Mouse (Mus musculus): ENCODE data around the gene Il21.
A peak's percentile ranks its signal among the peaks of the same experiment; 100 is the strongest.

The Il21 gene

DNA sequence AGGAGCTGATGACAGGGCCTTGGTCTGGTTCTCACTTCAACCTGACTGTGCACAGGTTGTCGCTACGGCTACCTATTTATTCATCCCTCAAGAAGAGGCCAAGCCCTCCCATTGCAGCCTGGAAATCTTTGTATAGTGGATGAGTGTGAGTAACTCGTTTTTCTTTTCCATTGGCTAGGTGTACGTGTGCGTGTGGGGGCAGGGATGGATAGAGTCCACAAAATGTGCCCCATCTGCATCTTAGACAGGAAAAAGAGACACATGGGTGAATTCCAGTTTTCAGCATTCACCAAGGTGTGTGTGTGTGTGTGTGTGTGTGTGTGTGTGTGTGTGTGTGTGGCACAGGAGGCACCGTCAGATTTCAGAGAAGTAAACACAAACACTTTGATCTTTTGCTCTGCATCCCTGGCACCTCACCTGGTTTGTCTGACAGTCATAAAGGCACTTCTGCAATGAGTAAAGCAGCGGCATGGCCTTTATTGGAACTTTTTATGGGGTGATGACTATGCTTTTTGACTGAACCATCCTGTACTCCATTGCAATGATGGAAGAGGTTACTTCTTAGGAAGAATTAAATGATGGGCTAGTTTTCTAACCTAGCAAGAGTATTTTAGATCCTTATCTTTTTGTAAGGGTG, at the start of gene Il21:
Il21 (minus strand) TSS at position 51 of the 637 bp plus-strand sequence.
- DNase-seq (ENCODE audit: low read depth, low spot score) = no peak

DNA sequence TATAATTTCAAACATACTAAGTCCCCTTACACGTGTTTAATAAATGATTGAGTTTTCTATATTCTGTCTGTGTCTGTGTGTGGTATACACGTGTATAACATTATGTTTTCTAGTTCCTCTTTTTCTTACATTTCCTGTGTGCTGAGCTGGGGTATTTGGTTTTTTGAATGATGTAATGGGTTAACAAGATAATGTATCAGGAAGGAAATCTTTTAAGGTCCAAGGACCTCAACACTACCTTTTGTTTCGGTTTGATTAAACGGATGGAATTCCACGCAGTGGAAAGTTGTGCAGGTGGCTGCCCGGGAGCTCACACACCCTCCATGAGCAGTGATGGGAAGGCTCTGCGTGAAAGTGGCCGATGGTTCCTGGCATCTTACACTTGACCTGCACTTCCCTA, 48.4 kb upstream of the Il21 start:
- DNase-seq (ENCODE audit: low read depth, low spot score) = no peak

- DNase-seq (ENCODE audit: low read depth, low spot score) = no peak
Observed at GRCm38 (mm10) chr3:37280221-37280620, 47.8 kb upstream of the Il21 start.

DNA sequence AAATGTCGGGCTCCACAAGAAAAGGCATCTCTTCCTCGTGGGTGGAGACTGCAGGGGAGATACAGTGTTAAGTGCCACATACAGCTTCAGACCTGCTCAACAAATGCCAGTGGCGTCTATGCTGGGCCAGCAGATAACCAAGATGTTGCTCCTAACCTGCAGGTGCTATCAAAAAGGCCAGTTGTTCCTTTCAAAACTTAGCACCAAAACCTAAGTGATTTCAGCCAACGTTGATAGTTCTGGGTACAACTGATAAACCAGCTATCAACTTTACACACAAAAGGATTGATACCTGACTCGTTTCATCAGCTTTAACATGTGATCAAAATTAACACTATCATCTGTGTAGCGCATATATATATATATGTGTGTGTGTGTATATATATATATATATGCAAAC, 42.2 kb upstream of the Il21 start:
- no peak for DNase-seq (ENCODE audit: low read depth, low spot score)

GRCm38 (mm10) chr3:37273092-37273491, 40.7 kb upstream of the Il21 start:
- no peak for DNase-seq (ENCODE audit: low read depth, low spot score)

DNA sequence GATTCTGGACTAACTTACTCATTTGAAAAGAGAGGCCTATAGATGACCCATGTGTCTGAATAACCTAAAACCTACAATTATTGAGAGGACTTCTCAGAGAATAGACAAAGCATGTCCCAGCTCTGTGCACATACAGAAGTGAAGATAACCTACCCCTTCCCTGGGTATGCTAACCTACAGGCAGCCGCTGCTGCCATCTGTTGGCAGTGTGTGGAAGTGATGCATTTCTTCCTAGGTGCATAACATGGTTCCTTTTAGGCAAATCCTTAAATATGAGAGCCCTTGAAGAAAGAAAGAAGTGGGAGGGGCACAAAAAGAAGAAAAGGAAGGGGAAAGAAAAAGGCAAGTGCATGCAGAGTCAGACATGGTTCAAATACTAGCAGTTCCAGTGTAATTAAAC, 38.8 kb upstream of the Il21 start:
- no peak for DNase-seq (ENCODE audit: low read depth, low spot score)

DNA sequence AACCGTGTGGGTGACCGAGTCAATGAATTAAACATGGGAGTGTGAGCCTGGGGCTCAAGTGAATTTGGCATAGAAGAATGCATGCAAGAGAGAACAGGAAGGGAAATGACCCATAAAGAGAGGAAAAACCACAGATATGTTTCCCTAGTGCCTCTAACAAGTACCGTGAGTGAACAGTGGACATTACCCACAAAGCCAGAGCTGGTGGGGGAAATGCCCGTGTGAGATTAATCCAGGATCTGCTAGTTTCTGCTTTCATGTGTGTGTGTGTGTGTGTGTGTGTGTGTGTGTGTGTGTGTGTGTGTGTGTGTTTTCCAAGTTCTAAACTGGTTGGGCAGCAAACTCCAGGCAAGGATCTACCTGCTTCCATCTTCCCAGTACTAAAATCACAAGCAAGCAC, 37.5 kb upstream of the Il21 start:
- no peak for DNase-seq (ENCODE audit: low read depth, low spot score)

DNA sequence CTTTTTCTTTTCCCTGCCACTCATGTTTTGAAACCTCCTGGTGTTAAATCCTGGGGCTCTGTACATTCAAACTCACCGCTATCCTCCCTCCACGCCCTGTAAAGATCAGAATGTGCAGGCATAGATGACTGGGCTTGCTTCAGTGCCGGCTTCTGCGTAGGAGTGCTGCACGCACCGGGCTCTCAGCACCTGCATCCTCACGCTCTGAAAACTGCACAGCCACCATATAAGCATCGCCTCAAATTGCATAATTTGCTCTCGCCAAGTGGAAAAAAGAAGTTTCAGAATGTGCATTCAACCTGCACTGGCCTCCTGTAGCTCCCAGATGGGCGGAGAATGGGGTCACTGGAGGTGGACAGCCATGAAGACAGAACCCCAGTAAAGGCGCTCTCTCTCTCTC, 35.9 kb upstream of the Il21 start:
- no peak for DNase-seq (ENCODE audit: low read depth, low spot score)

- no peak for DNase-seq (ENCODE audit: low read depth, low spot score)
Observed at GRCm38 (mm10) chr3:37259331-37259999, 27.0 kb upstream of the Il21 start.

- DNase-seq (ENCODE audit: low read depth, low spot score) = no peak
Observed at GRCm38 (mm10) chr3:37257776-37258175, 25.3 kb upstream of the Il21 start.

GRCm38 (mm10) chr3:37250967-37251366, 18.5 kb upstream of the Il21 start:
- no peak for DNase-seq (ENCODE audit: low read depth, low spot score)

DNA sequence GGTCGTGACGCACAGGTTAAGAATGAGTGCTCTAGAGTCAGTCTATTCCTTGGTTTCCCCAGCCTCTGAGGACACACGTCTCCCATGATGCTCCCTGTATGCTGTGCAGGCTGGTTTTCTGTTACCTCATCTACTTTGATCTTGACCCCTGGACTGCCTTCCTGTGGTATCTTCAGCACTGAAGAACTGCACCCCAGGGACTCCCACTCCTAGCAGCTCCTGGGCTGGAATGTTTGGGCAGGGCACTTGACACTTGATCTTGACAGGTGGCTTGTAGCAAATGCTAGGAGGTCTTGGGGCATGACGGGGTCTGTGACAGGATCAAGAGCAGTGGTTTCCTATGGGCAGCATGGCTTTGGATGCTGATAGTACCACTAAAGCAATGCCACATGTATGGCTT, 2.6 kb upstream of the Il21 start:
- no peak for DNase-seq (ENCODE audit: low read depth, low spot score)

DNA sequence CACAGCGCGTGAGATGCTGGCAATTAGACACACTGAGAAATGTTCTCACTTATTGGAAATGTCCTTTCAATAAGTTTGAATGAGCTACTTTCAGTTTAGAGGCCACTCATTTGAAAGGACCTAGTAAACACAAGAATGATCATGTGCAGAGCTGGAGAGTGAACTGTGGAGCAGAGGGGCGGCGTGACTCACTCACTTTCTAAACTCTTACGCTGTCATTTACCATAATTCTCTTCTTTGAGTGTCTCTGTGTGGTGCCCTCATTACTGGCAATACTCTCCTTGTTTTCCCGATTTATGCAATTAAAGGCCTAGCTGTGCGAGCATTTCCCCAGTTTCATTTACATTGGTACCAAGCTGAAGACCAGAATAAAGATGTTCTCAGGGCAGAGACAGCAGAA, 1.3 kb downstream of the Il21 start:
- DNase-seq (ENCODE audit: low read depth, low spot score) = no peak

- DNase-seq (ENCODE audit: low read depth, low spot score) = no peak
Observed at GRCm38 (mm10) chr3:37229082-37229829, 3.2 kb downstream of the Il21 start.

DNA sequence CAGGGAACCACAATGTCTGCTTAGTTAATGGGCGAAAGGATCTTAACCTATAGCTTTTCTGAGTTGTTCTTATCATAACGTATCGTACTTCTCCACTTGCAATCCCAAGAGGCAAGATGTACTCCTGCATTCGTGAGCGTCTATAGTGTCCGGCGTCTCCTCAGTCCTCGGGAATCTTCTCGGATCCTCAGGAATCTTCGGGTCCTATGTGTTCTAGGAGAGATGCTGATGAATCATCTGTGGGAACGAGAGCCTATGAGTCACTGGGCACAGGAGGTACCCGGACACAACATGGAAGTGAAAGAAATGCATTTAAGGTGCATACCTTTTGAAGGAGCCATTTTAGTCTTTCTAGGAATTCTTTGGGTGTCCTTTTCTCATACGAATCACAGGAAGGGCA, 7.3 kb downstream of the Il21 start:
- DNase-seq (ENCODE audit: low read depth, low spot score) = no peak

DNA sequence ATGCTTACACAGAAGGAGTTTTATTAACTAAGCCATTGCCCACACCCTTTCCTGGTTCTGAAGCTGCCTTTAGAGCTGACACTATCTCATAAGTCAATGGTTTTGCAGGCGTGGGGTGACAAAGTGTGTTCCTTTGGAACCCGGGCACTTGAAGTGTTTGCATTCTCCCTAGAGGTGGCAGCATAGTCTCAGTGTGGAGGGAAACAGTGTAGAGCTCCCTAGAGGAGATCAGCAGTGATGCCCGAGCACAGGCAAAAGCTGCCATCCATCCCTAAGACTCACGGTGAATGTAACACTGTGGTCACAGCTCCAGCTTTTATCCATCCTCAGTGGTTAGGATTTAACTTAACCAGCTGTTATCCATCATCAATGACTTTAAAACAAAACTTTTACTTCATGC, 13.4 kb downstream of the Il21 start:
- DNase-seq (ENCODE audit: low read depth, low spot score) = no peak

- no peak for DNase-seq (ENCODE audit: low read depth, low spot score)
Observed at GRCm38 (mm10) chr3:37205226-37205800, 27.1 kb downstream of the Il21 start.

DNA sequence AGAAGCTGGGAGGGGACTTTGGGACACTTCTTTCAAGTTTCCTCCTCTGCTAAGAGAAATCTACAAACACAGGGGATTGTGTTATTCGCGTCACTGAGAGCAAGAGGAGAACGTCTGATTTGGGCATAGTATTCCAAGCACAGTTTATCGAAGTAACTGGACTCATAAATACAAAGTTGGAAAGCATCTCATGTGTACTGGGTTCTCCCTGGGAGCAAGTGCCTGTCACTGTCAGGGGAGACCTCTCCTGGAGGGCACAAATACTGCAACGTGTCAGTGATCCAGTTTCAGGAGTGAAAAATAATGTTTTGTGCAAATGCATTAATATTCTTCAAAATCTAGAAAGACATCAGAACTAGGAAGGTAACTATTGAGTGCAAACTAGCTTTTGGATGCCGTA, 27.9 kb downstream of the Il21 start:
- DNase-seq (ENCODE audit: low read depth, low spot score) = no peak

DNA sequence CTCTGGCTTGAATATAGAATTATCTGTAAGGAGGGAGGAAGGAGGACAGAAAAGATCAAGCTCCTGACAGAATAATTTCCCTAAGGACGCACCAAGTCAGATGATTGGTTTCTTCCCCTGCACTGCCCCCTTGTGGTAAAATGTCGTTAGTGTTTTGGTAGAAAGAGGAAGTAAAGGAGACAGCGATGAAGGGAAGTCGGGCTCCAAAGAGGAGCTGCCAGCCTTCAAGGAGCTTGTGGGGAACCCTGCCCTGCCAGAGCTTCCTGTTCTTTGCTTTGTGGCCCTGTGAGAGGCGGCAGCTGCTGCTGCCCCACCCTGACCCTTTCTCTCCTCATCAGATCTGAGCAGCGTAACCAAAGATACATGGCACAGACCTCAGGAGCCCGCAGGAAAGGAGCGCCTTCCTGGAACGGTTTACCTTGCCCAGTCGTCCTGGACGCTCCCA, 28.4 kb downstream of the Il21 start:
- DNase-seq (ENCODE audit: low read depth, low spot score) = peak; percentile 76

GRCm38 (mm10) chr3:37202856-37203255, 29.6 kb downstream of the Il21 start:
- DNase-seq (ENCODE audit: low read depth, low spot score) = no peak

- no peak for DNase-seq (ENCODE audit: low read depth, low spot score)
Observed at GRCm38 (mm10) chr3:37201122-37201916, 31.1 kb downstream of the Il21 start.

DNA sequence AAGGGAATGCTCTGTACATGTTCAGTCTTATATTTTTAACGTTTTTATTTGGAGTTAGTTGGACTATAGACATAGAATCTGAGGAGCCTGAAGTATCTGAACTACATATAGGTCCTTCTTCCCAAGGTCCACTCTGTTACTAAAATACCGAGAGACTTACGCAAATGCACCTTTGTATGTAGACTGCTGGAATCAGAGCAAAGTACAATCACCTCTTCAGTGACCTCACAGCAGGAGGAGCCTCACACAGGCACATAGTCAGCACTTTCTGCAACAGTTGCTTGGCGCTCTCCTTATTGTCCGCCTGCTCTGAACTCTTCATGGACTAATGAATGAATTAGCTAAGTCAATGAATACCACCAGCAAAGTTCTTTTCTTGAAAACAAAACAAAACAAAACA, 34.1 kb downstream of the Il21 start:
- DNase-seq (ENCODE audit: low read depth, low spot score) = no peak
